Mouse (Mus musculus) gastrocnemius, postnatal 4 days (tissue): ENCODE measurements at regions not wholly inside any gene's neighbourhood (a gene's known extent, or its start where the extent isn't known, plus 50 kb on each side); places are given as distances from the start of the nearest gene placed in this dataset.

Experiments used
- DNase-seq, 2 experiments: peaks; one replicate each; pipeline ENCODE4 v3.0.0; 2021 to 2022; ENCODE audit warnings: low spot score in 2 of 2, mixed read lengths in 2 of 2

DNA sequence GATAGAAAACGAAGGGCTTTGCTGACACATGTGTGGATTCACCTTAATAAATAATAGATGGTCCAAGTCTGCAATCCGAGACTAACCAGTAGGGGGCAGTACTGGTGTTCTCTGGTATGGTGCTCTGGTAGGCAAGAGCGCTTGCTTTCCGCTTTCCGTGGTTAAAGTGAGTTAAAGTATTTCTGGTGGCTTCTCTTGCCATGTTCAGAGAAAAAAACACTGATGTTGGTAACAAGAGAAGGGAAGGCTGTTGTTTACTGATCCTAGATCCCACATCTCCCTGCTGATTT lies 203.9 kb downstream of the Lrig3 start:
- peak in 1 of 2 experiments; percentile 43 for DNase-seq

DNA sequence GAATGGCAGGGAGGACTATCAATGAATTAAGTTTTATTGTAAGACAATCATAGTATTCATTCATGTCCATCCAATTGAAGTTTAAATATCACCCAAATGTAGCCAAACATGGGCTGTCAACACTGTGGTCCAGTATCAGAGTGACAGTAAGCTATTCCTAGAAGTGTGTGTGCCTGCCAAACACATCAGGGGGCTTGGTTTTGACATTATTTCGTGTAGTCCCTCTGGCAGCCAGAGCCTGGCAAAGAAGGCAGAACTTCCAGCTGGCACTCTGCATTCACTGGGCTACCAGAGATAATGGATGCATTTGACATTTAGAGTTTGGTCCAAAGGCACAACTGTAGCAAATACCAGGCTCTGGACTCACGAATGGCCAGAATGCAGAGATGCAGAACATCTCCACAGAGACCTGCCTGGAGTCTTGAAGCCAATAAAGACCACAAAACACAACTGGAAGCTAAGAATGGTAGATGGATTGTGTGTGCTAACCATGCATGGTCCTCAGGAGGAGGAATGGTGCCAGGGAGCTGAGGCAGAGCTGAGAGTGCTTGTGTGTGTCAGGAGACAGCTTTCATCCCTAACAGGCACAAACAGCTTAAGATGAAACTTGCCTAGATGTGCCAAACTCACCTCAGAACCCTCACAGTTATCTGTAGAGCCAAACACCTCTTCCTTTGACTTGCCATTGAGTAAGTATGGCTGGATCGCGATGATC lies 210.9 kb downstream of the Lrig3 start:
- DNase-seq, result no peak

DNA sequence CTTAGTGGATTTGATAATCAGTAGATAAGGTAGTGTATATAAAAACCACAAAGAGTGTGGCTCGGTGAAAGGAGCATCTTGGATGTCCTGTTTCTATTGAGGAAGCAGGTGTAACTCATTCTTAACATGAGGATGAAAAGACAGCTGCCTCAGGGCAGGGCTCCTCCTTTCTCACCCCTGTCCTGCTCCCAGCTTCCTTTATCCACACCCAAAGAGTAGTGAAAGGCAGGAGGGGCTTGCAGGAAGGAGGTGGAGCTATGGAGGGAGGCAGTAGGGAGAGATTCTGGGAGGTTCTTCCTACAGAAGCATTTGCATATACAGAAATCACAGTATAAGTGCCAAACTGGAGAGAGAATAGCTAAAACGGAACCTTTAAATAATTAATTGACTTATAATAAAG lies 216.4 kb downstream of the Lrig3 start:
- no peak for DNase-seq

DNA sequence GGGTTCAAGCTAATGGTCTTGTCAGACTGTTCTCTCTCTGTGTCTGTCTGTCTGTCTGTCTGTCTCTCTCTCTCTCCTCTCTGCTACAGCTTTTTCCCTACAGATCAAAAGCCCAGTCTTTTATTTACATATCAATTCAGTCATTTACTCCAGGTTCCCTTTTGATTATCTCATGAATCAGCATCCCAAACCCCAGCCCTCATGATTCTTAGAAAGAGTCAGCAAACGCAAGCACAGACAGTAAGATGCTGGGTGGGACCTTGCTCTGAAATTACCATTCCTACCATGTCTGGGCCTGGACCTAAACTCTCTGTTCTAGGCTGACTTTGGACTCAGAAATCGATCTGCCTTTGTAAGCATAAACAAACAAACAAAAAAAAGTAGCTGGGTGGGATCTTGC lies 218.0 kb downstream of the Lrig3 start:
- DNase-seq, result no peak

DNA sequence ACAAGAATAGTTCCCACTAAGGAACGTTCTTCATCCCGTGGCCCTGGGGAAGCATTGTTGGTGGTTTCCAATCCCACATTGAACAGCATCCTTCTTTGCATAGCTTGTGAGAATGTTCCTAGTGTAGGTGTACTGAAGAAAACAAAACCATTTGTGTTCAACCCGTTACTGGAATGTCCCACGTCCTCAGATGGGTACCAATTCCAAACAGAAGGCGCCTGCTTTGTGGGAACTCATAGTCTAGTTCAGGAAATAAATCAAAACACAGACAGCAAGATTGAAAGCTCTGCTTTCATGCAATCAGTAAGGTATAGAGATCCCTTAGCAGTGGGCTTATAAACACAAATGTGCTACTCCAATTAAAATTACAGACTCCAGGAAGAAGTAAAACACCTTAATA lies 219.4 kb downstream of the Lrig3 start:
- DNase-seq, result no peak

DNA sequence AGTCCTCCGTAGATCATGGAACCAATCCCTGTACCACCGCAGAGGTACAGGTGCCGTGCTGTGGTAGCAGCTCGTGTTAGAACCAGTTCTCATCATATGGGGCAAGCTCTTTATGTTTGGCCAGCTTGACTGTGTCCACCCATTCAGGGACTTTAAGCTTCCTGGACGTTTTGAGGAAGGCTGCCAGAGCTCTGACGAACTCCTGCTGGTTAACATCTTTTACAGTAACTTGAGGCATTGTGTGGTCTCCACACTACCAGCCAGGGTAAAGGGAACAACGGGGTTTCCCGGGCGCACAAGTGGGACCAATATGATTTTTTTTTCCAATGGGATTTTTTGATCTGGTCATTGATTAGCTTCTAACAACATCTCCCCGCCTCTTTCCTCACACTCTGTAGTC lies 220.1 kb downstream of the Lrig3 start:
- DNase-seq, result no peak

DNA sequence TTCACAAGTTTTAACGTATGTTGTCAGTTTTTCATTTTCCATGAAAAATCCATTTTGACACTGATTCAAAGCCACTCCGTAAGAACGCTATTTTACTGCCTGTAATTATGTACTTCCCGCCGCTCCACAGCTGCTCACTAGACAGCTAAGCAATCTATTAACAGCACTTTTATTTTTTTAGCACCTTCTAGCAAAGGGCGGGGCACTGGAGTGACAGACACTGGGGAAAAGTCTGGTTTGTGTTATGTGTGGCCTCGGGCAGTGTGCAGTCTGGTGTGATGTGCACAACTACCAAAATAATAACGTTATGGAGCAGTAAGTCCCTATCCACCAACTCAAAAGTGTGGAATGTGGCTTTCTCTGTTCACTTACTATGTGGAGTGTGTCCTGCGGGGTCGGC lies 223.0 kb downstream of the Lrig3 start:
- DNase-seq, result no peak
